Mouse (Mus musculus): ENCODE data around the gene Grap2.
"Not testable (repeated sequence)": the region's sequence is repeated elsewhere in the genome, so short reads cannot be mapped to it uniquely, and the experiment has no call there.

The Grap2 gene

GRCm38 (mm10) chr15:80567139-80567538 is 5.3 kb upstream of the Grap2 start:
- no peak for DNase-seq

- no peak for DNase-seq
Observed at GRCm38 (mm10) chr15:80567731-80568130, 4.7 kb upstream of the Grap2 start.

- DNase-seq = no peak
Observed at GRCm38 (mm10) chr15:80569205-80569604, 3.2 kb upstream of the Grap2 start.

- no peak for DNase-seq
Observed at GRCm38 (mm10) chr15:80570226-80570625, 2.2 kb upstream of the Grap2 start.

- no peak for DNase-seq
Observed at GRCm38 (mm10) chr15:80571611-80572010, 783 bp upstream of the Grap2 start.

GRCm38 (mm10) chr15:80572811-80573520 is 572 bp downstream of the Grap2 start:
- DNase-seq = no peak

- peak; percentile 36 for DNase-seq
Observed at GRCm38 (mm10) chr15:80574211-80575040, 2.0 kb downstream of the Grap2 start.

GRCm38 (mm10) chr15:80575817-80576370 is 3.5 kb downstream of the Grap2 start:
- DNase-seq = no peak

- no peak for DNase-seq
Observed at GRCm38 (mm10) chr15:80576415-80576994, 4.1 kb downstream of the Grap2 start.

- DNase-seq = no peak
Observed at GRCm38 (mm10) chr15:80577166-80577960, 5.0 kb downstream of the Grap2 start.

GRCm38 (mm10) chr15:80579121-80579520 is 6.7 kb downstream of the Grap2 start:
- DNase-seq = no peak

GRCm38 (mm10) chr15:80580585-80580984 is 8.2 kb downstream of the Grap2 start:
- not testable (repeated sequence) for DNase-seq

- DNase-seq = peak in 1 of 2 experiments; percentile 11
Observed at GRCm38 (mm10) chr15:80582581-80583495, 10.4 kb downstream of the Grap2 start.

- DNase-seq = no peak
Observed at GRCm38 (mm10) chr15:80586296-80586695, 13.9 kb downstream of the Grap2 start.

GRCm38 (mm10) chr15:80590641-80591040 is 18.2 kb downstream of the Grap2 start:
- no peak for DNase-seq

GRCm38 (mm10) chr15:80592737-80593136 is 20.3 kb downstream of the Grap2 start:
- no peak for DNase-seq

GRCm38 (mm10) chr15:80593877-80594276 is 21.5 kb downstream of the Grap2 start:
- no peak for DNase-seq

- DNase-seq = no peak
Observed at GRCm38 (mm10) chr15:80598750-80599149, 26.4 kb downstream of the Grap2 start.

GRCm38 (mm10) chr15:80599213-80599750 is 26.9 kb downstream of the Grap2 start:
- no peak for DNase-seq

GRCm38 (mm10) chr15:80599843-80600242 is 27.4 kb downstream of the Grap2 start:
- DNase-seq = no peak

- DNase-seq = no peak
Observed at GRCm38 (mm10) chr15:80601456-80601855, 29.1 kb downstream of the Grap2 start.
